Mouse (Mus musculus) adrenal gland (tissue): ENCODE data around the gene Cbwd1.

ENCODE experiments used
- intact Hi-C: fragments of 180-260 bp; cut with DNase I; formaldehyde crosslinking; loops from one replicate; pipeline ENCODE4 v1.15.1; 2025
- long read RNA-seq, 2 experiments: library from polyadenylated mRNA; unstranded; transcript quantifications; one replicate each; pipeline ENCODE4 v2.0.0; 2020; ENCODE audit warnings: borderline replicate concordance in 1 of 2; ENCODE audit not compliant: insufficient replicate concordance in 1 of 2

Gene Cbwd1
- long read RNA-seq, experiment 1, transcript Cbwd1-201 (15 exons, 1,929 nt) = major isoform, 6 of 12 reads
- long read RNA-seq, experiment 1, partial matches to known transcripts = 1 of 12 reads
- long read RNA-seq, experiment 1, other reads (novel, unspliced or antisense) = 5 of 12 reads
- long read RNA-seq, experiment 2, transcript Cbwd1-201 (15 exons, 1,929 nt) = major isoform, 11 of 24 reads
- long read RNA-seq, experiment 2, partial matches to known transcripts = 4 of 24 reads
- long read RNA-seq, experiment 2, other reads (novel, unspliced or antisense) = 9 of 24 reads

GRCm38 (mm10) chr19:24961172-24961962, at the start of gene Cbwd1:
Cbwd1 (minus strand) TSS chr19:24961610.
- intact Hi-C loops = loop anchor here (5.0 to 10.0 kb wide), 2 partner anchors 36 to 113 kb away; partner anchors contain the start of gene Dock8

- intact Hi-C loops = no loop called here
Measured at GRCm38 (mm10) chr19:25008509-25008908, 47.1 kb upstream of the Cbwd1 start.

GRCm38 (mm10) chr19:25006686-25007085, 45.3 kb upstream of the Cbwd1 start:
- intact Hi-C loops = no loop called here

- intact Hi-C loops = no loop called here
Measured at GRCm38 (mm10) chr19:25003810-25004209, 42.4 kb upstream of the Cbwd1 start.

- intact Hi-C loops = no loop called here
Measured at GRCm38 (mm10) chr19:25002828-25003227, 41.4 kb upstream of the Cbwd1 start.

GRCm38 (mm10) chr19:25002032-25002431, 40.6 kb upstream of the Cbwd1 start:
- intact Hi-C loops = no loop called here

GRCm38 (mm10) chr19:25000153-25000552, 38.7 kb upstream of the Cbwd1 start:
- intact Hi-C loops = no loop called here

GRCm38 (mm10) chr19:24999201-24999886, 37.9 kb upstream of the Cbwd1 start, which contains the start of gene Dock8:
Dock8 (plus strand) TSS chr19:24999534.
- intact Hi-C loops = loop anchor here (5.0 kb wide), 1 partner anchor 37 kb away; the partner anchor contains the start of gene Cbwd1

GRCm38 (mm10) chr19:24998561-24998960, 37.2 kb upstream of the Cbwd1 start:
- intact Hi-C loops = loop anchor here (5.0 kb wide), 1 partner anchor 36 kb away; the partner anchor contains the start of gene Cbwd1

- intact Hi-C loops = loop anchor here (5.0 kb wide), 1 partner anchor 35 kb away; the partner anchor contains the start of gene Cbwd1
Measured at GRCm38 (mm10) chr19:24996815-24997704, 35.6 kb upstream of the Cbwd1 start.

GRCm38 (mm10) chr19:24994900-24995299, 33.5 kb upstream of the Cbwd1 start:
- intact Hi-C loops = loop anchor here (5.0 kb wide), 1 partner anchor 33 kb away; the partner anchor contains the start of gene Cbwd1

GRCm38 (mm10) chr19:24993526-24993925, 32.1 kb upstream of the Cbwd1 start:
- intact Hi-C loops = no loop called here

- intact Hi-C loops = no loop called here
Measured at GRCm38 (mm10) chr19:24990138-24990822, 28.9 kb upstream of the Cbwd1 start.

- intact Hi-C loops = no loop called here
Measured at GRCm38 (mm10) chr19:24988831-24989230, 27.4 kb upstream of the Cbwd1 start.

GRCm38 (mm10) chr19:24987355-24987754, 25.9 kb upstream of the Cbwd1 start:
- intact Hi-C loops = no loop called here

- intact Hi-C loops = no loop called here
Measured at GRCm38 (mm10) chr19:24985045-24985444, 23.6 kb upstream of the Cbwd1 start.

- intact Hi-C loops = no loop called here
Measured at GRCm38 (mm10) chr19:24983857-24984498, 22.6 kb upstream of the Cbwd1 start.

GRCm38 (mm10) chr19:24983050-24983449, 21.6 kb upstream of the Cbwd1 start:
- intact Hi-C loops = no loop called here

GRCm38 (mm10) chr19:24981294-24981693, 19.9 kb upstream of the Cbwd1 start:
- intact Hi-C loops = no loop called here
